Mouse (Mus musculus) liver, adult 2 months (tissue): ENCODE measurements around the gene Pdzd9.

Source experiments
- CTCF ChIP-seq: fragments of 200-500 bp; IDR thresholded peaks from 2 replicates; pipeline ENCODE4 v1.5.1; 2011; ENCODE audit warnings: low read depth, low read length, control low read depth
- POLR2A ChIP-seq: fragments of 200-500 bp; IDR thresholded peaks from 2 replicates; pipeline ENCODE4 v1.6.1; 2011; ENCODE audit warnings: low read length, control low read depth; ENCODE audit not compliant: insufficient read depth; ENCODE audit errors: extremely low read depth

DNA sequence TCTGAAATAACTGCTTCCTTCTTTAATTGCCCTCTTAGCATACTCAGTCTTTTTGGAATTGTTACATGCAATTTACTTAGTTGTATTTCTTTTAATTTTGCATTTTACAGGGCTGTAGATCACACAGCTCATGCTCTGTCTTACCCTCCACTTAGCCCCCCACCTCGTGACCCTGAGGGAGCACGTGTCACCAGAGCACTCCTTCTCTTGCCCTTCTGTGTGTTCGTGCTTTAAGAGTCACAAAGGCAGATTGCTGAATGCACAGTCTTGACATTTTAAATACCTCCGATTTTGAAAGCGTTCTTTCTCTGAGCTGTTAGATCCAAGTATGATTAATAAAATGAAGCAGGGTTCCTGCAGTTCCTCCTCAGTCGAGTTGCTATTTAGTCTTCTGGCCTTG, 25.1 kb upstream of the Pdzd9 start:
- TF ChIP-seq CTCF (no peak), POLR2A (no peak)
